Mouse (Mus musculus) c-Kit-positive CD71-negative TER-119-negative erythroid progenitor cells, embryonic 14.5 days (primary cell): ENCODE results near the gene Ap3d1.

Experiments used
- DNase-seq: peaks from one replicate; pipeline ENCODE4 v3.0.0-alpha.2; 2013; ENCODE audit warnings: low read depth

The Ap3d1 gene

DNA sequence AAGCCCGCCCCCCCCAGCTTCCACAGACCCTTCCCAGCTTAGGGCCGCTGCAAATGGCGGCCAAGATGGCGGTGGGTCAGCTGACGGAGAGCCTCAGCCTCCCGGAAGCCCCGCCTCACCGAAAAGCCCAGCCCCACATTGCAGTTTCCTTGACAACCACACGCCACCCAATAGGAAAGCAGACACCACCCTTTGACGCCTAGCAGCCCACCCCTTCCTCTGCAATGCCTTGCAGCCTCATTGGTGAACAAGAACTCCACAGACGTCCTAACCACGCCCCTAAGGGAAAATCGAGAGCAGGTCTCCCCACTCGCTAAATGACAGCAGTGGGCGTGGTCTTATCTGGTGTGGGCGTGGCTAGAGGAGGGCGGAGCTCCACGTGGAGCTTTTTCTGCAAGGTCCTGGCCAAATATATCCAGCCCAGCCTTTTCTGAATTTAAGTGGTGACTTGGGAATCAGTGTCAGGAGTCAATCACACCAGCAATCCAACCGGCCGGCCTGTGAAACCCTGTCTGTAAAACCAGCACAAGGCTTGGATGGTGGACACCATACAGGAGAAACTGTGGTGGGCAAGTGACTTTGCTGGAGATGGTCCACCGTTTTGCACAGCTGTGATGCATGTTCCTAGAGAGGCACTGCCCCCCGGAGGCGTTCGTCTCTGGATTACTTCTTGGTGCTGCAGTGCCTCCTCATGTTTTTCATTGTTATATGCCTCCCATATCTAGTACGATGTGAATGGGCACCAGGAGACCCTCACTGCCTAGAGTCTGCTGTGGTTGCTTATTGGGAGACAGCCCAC lies at the start of gene Ap3d1:
TSS of gene Ap3d1 (minus strand) at position 85 of the 799 bp plus-strand sequence.
- DNase-seq: peak; percentile 100

DNA sequence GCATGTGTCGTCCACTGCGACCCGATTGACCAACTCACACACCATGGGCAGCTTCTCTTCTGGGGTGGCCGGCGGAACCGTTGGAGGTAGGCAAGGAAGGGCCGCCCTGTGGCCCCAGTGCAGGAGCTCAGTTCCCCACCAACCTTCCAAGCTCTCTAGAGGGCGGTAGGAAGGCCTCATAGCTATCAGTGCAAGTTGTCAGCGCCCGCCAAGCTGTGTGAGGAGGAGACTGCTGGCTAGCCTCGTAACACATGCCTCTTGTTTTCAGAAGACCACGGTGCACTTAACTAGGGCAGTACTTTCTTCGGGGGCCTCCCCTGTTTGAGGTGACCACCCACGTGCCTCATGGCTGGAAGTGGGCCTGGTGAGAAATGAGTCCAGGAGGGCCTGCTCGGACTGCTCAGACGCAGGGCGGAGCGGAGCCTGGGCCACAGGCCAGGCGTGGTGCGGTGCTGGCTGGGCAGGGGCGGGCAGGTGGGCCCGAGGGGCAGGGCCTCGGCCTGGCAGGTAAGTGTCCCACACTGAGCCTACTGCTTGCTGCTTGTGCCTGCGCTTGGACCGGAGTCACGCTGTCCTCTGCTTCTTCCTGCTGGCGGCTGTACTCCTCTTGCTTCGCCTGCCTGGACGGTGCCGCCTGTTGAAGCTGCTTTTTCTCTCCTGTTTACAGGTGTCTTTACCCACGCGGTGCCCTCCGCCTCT lies 49.6 kb upstream of the Ap3d1 start:
- DNase-seq: no peak

DNA sequence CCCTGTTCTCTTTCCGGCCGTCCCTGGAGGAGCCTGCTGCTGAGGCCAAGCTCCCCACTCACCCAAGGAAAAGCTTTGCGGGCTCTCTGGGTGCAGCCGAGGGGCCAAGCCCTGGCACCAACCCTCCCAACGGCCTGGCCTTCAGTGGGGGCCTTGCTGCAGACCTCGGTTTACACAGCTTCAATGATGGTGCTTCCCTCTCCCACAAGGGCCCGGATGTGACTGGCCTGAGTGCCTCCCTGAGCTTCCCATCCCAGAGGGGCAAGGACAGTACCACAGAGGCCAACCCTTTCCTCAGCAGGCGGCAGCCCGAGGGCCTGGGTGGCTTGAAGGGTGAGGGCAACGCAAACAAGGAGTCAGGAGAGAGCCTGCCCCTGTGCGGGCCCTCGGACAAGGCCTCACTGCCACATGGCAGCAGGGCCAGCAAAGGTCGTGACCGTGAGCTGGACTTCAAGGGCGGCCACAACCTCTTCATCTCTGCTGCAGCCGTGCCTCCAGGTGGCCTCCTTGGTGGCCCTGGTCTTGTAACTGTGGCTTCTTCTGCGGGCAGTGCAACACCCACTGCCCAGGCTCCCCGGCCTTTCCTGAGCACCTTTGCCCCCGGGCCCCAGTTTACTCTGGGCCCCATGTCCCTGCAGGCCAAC lies 48.8 kb upstream of the Ap3d1 start:
- no peak for DNase-seq

DNA sequence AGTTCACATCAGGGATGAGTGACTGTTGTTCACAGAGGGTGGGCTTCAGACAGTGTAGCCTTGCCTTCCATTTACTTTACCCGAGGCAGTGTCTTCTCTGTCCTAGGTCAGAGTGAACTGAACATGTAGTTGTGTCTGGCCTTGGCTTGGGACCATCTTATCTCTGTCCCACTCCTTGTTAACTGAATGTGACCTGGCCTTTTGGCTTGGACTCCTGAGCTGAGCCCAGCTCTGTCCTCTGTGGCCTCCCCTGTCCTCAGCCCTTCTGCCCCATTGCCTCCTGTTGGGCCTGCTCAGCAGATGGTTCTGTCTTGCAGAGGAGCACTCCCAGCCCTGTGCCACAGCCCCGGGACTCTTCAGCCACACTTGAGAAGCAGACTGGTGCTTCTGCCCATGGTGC lies 45.5 kb upstream of the Ap3d1 start:
- no peak for DNase-seq

DNA sequence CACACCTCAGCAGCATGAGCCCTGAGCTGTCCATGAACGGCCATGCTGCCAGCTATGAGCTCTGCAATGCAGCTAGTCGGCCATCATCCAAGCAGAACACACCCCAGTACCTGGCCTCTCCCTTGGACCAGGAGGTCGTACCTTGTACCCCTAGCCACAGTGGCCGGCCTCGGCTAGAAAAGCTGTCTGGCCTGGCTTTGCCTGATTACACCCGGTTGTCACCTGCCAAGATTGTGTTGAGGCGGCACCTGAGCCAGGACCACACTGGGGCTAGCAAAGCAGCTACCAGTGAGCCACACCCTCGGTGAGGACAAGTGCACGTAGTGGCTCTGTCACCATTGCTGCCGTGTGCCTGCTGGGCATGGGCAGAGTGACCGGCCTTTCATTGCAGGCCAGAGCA lies 43.9 kb upstream of the Ap3d1 start:
- no peak for DNase-seq

DNA sequence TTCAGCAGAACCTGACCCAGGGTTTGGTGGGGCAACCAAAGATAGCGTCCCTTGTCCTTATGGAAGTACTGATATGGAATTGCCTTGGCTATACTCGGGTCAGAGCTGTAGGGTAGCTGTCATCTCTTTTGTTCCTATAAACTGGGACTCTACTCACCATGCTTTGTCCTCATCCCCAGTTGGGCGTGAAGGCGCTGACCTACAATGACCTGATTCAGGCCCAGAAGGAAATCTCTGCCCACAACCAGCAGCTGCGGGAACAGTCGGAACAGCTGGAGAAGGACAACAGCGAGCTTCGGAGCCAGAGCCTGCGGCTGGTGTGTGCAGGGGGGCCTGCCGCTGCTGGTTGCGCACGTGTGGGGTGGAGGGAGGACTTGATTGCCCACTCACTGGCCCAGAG lies 42.8 kb upstream of the Ap3d1 start:
- no peak for DNase-seq

DNA sequence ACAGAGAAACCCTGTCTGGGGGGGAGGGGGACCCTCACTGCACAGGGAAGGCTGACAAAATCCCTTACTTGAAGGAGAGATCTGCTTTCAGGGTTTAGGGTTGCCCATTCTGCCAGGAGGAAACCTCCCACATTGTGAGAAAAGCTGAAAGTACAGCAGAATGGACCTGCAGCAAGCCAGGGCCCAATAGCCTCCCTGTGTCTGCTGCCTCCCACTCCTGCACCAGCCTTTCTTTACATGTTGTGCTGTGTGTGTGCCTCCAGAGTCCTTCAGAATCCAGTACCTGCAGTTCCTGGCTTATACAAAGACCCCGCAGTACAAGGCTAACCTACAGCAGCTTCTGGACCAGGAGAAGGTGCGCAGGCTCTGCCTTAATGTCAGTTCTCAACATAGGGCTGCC lies 42.2 kb upstream of the Ap3d1 start:
- no peak for DNase-seq

DNA sequence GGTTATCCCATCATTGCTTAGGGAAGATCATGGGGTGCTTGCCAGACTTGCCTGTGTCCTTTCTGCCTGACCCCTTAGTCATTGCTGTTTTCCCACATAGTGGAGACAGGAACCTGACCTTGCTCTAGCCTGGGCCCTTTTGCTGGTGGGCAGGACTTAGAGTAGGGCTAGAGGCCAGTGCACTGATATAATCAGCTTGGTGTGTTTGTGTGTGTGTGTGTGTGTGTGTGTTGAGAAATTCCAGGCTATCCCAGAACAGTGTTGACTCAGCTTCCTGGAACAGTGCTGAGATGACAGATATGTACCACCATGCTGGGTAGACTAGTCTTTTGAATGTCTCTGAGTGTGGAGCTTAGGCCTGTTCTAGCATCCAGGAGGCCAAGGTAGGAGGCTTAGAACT lies 37.5 kb upstream of the Ap3d1 start:
- no peak for DNase-seq

DNA sequence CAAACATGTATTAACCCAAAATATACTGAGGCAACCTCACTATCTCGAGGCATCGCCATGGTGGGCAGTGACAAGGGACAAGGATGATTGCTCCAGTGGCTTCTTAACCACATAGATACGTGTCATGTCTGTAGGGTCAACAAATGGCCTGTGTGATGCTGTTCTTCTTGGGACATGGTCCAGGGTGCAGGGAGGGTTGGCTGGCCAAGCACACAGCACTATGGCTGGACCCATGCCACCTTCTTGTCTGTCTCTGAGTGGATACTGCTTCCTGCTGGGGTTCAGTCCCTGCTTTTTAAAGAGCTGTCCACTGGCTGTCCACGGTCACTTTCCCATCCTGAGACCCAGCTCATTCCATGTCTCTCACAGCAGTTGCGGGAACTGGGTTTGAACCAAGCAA lies 35.1 kb upstream of the Ap3d1 start:
- DNase-seq: no peak

DNA sequence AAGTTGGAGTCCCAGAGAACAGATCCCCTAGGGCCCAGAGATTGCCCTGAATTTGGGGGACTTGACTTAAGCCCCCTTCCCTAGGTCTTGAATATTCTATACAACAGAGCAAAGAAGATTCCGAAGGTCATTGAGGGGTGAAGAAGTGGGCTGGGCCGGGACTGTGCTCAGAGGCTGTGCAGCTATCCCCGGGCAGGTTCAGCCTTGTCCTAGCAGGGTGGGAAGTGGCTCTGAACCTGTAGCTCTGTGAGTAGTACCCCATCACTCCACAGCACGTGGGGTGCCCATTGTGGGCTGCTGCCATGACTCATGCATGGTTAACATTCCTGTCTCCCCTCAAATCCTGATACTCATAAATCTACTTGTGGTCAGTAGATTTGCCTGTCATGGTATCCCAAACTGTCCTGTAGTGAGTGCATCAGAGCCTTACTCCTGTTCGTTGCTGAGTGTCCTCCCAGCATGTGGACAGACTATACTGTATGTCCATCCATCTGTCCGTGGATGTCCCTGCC lies 34.4 kb upstream of the Ap3d1 start:
- no peak for DNase-seq

DNA sequence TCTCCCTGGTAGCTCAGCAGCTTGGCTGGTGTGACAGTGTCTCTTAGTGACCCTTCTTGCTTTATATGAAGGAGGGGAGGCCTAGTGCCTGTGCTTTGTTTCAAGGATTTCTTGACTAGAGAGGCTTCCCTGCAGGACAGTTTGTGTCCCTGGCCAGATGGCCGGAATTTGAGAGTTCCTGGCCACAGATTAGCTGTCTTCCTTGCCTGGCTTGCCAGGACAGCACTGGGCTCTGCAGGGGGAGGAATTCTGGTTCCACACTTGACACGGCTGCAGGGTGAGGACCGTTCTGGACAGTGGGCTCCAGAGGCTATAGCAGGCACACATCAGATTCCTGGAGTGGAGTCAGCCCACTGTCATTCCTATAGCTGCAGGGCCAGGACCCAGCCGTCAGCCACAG lies 33.7 kb upstream of the Ap3d1 start:
- no peak for DNase-seq

DNA sequence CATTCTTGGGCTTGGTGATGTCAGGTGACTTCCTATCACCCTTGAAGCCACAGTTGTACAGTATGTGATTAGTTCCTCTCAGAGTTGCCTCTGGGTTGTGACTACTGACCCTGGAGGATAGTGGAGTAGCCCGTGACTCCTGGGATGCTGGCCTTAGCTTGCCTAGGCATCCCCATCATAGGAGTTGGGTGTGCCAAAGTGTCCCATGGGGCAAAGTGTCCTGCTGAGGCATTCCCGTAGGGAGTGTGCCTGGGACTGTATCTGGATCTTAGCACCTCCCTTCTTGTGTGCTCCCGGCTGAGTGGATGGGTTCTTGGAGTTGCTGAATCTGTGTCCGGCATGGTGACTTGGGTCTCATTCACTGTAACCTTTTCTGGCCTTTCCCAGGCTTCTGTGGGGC lies 32.9 kb upstream of the Ap3d1 start:
- DNase-seq: no peak

DNA sequence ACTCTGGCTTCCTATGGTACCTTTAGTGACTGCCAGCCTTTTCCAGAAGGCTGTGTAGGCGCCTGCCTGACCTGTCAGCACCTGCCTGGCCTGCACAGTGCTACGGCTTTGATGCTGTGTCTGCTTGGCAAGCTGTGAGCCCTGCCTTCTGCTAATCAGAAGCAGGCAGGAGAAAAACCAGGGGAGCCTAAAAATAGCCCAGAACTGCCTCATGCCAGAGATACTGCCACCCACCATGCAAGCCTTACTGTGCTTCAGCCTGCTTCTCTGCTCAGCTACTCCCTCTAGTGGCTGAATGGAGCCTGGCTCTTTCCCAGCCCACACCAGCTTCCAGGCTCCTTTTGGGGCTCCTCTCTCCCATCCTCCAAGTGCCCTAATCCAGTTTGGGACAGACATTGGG lies 32.5 kb upstream of the Ap3d1 start:
- peak; percentile 70 for DNase-seq

DNA sequence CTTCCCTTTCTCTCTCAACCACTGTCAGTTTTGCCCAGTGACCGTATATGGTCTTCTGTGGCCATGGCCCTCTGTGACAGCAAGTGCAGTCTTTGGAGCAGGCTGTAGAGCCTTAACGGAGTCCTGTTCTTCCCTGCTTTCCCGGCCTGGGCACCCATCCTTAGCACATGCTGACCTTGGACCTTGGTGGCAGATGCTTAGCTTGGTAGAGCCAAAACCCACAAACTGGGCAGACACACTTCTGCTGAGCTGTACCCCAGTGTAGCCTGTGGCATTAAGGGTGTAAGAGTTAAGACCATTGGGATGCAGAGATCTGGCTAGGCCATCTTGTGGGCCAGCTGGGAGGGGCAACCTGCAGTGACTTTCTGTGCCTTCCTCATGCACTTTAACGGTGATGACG lies 31.8 kb upstream of the Ap3d1 start:
- no peak for DNase-seq

DNA sequence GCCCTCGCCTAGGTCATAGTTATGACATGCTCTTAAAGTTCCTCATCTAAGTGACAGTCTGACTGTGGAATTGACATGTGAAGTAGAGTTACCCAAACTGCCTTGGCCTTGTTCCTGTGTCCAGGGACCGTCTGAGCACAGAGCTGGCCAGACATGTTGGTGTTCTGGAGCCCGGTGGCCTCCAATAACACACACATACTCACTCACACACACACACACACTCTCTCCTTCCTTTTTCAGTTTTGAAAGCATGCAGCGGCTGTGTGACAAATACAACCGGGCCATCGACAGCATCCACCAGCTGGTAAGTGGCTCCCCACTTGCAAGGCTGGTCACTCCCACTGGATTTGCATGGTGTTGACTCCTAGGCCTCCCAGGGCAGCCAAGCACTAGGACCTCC lies 26.3 kb upstream of the Ap3d1 start:
- no peak for DNase-seq

DNA sequence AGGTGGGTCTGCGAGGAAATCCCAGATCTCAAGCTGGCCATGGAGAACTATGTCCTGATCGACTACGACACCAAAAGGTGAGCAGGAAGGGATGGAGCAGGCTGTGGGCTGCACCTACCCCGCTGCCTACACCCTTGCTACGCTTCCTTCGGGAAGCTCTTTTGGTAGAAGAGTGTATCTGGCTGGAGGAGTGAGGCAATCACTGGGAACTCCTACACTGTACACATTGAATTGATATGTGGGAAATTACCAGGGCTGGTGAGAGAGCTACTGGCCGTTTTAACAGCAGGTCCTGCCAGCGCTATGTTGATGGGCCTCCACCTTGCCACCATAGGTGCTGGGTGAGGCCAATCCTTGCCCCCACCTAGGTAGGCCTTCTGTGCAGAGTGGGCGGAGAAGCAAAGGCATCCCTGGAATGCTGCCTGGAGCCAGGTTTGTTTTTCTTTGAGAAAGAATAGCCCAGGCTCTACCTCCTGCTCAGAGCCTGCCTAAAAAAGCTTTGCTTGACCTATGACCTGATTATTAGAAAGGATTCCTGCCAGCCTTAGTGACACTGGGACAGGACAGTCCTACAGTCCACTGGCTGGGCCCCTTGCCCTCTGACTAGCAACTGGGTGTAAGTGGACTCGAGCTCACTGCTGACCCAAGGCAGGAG lies 24.2 kb upstream of the Ap3d1 start:
- no peak for DNase-seq

DNA sequence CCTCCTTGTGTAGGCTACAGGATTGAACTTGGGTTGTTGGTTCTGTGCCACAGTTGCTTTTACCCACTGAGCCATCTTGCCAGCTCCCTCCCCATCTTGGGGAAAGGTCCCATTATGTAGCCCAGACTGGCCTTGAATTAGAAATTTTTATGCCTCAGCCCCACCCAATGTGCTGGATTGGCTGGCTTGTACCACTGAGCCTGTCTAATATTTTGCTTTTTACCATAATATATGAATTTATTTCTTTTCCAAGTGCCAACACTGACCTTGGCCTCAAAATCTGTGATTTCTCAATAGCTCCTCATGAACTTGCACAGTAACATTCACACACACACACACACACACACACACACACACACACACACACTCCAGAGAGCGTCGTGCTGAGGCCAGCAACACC lies 23.7 kb upstream of the Ap3d1 start:
- no peak for DNase-seq

DNA sequence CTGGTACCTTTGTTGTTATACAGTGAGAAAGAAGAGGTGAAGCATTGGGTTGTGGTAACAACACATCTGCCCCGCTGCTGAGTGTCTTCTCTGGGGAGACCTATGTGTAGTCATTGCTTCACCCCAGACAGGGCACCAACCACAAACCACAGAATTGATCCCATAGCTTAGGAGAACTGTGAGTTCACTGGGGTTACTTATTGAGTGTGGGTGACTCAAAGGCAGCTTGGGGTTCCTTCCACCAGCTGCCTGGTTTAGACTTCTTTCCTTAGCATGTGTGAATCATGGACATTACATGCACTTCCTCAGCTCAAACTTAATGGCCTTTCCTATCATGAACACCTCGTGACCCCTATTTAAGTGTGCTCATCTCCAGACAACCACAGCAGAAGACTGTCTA lies 21.4 kb upstream of the Ap3d1 start:
- peak; percentile 54 for DNase-seq

DNA sequence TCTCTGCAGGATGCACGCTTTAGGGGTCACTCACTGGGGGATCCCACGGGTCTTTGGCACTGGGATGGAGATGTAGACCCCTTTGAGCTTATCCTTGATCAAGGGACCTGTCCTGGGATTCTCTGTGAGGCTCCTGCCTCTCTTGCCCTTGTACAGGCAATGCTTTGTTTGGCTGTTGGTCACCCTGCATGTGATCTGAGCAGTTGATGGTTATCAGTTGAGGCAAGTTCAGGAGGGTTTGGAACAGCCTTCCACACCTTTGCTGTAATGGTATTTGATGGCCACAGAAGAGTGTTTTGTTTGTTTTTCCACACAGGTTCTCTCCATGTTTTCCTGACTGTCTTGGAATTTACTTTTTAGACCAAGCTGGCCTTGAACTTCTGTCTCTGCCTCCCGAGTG lies 19.8 kb upstream of the Ap3d1 start:
- no peak for DNase-seq

DNA sequence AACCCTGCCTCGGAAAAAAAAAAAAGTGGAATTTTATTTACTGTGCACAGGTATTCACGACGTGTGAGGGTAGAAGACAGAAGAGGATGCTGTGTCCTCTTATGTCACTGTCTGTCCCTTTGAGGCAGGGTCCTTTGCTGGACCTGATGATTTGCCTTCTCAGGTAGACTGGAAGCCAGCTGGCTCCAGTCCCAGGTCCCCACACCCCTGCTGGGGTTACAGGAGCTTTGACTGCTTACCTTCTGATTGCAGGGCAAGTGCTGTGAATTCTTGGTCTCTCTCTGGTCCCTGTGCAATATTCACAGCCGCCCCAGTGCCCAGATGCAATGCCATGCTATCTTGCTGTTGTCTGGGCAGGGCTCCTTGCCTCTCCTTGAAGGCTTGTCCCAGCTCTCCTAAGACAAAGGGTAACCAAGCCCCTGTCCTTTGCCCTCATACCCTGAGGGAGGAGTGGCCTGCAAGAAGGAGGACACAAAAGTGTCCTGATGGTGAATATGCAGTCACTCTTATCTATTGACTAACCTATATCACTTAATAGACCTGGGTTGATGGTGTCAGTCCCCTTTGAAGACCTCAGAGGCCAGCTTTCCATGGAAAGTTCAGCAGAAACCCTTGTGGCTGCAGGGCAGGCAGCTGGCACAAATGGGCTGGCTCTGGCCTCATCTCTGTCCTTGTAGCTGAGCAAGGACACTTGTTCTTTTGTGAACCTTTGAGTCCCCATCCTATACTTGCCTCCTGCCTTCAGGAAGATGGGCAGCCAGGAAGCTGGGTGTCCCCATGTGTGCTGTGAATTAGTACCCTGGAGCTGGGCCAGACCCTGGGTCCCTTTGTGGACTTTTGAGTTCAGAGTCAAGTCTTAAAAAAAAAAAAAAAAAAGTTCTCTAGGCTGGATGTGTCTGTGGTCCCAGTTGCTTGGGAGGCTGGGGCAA lies 18.8 kb upstream of the Ap3d1 start:
- DNase-seq: no peak

DNA sequence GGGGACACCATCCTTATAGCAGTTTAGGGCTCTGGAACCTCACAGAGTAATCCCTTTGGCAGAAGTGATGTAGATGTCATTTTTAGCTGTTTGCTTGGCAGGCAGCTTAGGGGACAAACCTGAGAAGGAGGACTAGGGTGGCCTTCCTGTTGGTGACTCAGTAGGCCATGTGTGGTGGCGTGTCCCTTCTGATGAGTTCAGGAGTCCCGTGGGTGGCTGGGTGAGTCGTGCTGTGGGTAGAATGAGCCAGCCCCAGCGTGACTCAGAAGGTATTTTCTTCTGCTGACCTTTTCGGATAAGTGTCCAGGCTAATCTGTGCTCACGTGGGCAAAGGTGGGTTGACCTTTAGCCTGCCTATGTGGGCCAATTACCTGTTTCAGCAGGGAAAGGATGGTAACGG lies 16.6 kb upstream of the Ap3d1 start:
- no peak for DNase-seq
